Mouse (Mus musculus) testis, postnatal 10 days (tissue): ENCODE measurements at regions not wholly inside any gene's neighbourhood (a gene's known extent, or its start where the extent isn't known, plus 50 kb on each side); places are given as distances from the start of the nearest gene placed in this dataset.
A peak's percentile ranks its signal among the peaks of the same experiment; 100 is the strongest.

ENCODE experiments used
- DNase-seq: peaks from one replicate; pipeline ENCODE4 v3.0.0; 2021; ENCODE audit warnings: low spot score

DNA sequence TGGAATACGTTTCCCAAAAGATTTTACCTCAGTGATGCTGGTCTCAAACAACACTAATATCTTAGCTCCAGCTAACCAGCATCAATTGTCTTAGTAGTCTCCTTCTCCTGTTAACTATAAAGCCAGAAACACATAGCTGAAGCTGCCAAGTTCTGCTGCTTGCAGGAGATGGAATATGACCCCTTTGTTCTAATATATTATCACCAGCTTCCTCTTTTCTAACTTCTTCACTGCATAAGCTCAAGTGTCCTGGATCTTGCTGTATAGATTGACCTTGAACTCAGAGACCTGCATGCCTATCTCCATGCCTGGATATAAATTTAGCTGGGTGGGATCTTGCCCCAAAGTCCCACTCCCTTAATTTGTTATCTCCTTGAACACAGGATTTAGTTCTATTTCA is 94.8 kb downstream of the Rbm46 start:
- no peak for DNase-seq

GRCm38 (mm10) chr3:82770512-82771270 is 105.6 kb downstream of the Rbm46 start:
- no peak for DNase-seq

- no peak for DNase-seq
Observed at GRCm38 (mm10) chr3:82767484-82767883, 108.8 kb downstream of the Rbm46 start.

DNA sequence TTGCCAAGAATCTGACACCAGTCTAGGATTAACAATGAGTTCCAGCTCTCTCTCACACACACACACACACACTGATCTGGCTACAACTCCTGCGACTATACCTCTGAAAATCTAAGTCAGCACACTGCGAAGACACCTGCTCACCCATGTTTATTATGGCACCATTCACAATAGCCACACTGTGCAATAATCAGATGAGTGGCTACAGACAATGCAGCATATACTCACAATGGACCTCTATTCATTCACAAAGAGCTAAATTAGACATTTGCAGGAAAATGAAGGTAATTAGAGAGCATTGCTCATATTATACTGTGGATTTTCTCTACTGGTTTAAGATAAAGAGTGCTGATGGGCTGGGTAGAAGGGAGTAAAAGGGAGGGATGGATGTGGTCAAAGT is 116.3 kb downstream of the Rbm46 start:
- DNase-seq, result no peak

- no peak for DNase-seq
Observed at GRCm38 (mm10) chr3:82758967-82759366, 117.3 kb downstream of the Rbm46 start.

- peak; percentile 84 for DNase-seq
Observed at GRCm38 (mm10) chr3:82725546-82725945, 150.7 kb downstream of the Rbm46 start.

DNA sequence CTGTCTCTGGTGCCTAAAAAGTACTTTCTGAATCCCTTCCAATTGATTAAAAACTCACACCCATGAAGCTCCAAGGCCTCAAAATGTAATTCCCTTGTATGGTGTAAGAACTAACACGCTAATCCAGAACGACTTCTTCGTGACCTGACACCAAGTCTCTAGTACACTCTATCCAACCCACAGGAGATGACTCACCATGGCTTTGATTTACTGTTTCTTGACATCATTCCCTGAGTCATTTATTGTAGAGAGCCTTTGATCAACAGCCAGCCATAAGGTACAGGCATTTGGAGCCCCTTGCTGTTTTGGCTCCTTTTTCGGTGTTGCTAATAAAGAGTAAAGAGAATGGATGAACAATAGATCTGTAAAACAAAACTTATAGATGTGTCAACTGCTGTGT is 159.7 kb upstream of the Npy2r start:
- no peak for DNase-seq

- DNase-seq, result no peak
Observed at GRCm38 (mm10) chr3:82692131-82692530, 144.2 kb upstream of the Npy2r start.

GRCm38 (mm10) chr3:82656159-82656874 is 108.4 kb upstream of the Npy2r start:
- no peak for DNase-seq

DNA sequence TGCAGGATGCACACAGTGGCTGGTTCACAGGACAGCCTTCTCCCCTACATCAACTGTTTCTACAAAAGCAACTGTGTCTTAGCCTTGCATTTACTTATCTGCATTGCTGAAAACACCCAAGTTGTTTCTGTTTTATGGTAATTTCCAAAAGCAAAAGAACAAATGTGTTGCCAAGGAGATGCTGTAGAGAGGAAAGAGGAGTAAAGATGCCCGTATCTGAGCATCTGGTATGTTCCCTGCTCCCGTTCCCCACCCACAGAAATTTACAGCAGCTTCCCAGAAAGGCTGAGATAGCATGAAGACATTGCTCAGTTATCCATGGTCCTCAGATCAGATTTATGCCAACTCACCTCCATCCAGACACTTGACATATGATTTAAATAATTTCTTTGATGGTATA is 104.5 kb upstream of the Npy2r start:
- DNase-seq, result no peak

GRCm38 (mm10) chr3:82640052-82640451 is 92.2 kb upstream of the Npy2r start:
- DNase-seq, result no peak

DNA sequence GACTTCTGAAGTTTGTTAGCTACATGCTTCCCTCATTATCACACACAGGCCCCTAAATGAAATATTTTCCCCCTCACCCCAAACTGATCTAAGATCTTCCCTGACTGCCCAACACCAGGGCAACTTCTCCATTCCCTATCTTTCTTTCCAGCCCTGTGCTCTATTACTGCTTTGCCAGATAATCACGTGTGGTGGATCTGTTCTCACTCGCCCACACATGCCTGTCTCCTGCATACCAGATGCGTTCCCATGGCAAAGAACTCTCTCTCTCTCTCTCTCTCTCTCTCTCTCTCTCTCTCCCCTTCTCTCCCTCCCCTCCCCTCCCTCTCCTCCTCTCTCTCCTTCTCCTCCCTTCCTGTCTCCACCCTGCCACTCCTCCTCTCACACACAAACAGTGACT is 88.8 kb upstream of the Npy2r start:
- no peak for DNase-seq

DNA sequence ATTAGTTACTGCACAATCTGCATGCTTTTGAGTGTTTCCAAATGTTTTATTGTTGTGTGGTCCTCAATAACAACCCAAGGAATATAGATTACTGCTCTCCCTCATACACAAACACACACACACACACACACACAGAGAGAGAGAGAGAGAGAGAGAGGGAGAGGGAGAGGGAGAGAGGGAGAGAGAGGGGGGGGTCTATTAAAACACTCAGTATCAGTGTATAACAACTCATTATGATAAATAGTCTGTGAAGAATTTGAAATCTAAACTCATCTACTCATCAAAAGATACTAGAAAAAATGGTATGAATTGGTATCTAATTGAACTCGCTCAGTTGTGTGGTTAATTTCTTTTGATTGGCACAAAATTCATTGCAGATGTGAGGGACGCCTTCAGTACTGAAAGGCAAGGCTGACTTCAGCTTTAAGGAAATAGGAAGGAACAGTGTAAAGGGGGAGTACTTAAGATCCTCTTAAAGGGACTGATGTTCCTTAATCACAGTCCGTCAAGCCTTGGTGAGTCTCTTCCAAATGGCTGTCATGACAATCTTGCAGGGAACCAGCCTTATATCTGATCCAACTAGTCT is 72.6 kb upstream of the Npy2r start:
- DNase-seq, result no peak

DNA sequence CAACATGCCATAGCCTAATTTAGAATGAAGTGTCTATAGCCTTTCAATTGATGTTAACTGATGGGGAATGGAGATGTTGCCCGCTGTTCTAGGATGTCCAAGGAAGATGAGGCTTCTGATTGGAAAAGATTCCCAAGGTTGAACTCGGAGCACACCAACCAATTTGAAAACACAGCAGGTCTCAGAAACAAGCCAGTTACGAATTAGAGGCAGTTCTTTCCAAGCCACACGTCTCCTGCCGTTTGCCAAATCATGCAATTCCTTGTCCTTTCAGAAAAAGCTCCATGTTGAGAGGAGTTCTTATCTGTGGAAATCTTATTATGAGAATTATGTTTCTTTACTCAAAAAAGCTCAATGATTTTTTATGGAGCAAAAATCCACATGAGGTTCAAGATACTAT is 71.5 kb upstream of the Npy2r start:
- no peak for DNase-seq

DNA sequence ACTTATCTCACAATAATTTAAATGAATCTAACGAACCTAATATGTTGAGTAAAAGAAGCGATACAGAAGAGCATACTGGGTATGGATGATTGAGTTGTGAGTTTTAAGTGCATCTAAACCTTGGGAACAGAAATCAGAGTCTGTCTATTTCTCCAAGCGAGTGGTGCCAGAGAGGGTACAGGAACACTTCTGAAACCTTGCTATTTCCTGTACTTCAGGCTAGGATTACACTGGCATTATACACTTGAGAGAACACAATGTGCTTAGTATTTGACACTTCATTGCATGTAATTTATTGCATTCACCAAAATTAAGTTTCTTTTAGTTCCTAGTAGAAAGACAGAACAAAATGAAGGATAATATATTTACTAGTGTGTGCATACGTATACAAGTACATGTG is 54.0 kb upstream of the Npy2r start:
- no peak for DNase-seq

DNA sequence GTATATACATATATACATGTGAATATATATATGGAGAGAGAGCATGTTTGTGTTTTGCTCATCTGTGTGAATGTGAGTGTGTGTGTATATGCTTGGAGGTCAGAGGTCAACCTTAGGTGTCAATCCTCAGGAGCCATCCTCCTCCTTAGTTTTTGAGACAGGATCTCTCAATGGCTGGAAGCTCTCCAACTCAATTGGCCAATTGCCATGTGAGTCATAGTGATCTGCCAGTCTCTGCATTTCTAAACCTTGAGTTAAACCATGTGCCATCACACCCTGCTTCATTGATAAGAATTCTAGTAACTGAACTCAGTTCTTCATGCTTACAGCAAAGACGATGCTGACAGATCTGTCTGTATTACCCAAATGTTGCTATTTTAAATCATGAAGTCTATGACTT is 50.8 kb upstream of the Npy2r start:
- DNase-seq, result no peak
